Mouse (Mus musculus) midbrain, embryonic 14.5 days (tissue): ENCODE measurements around the gene Muc5b. TPM values are rescaled to one million over a fixed set of nuclear protein-coding genes. Genes with fewer than 3 reads are reported as not detected.

Experiments used
- ATAC-seq: fragments of 200-750 bp; cut with Nextera tagmentation; 2 replicates; pipeline ENCODE4 v1.8.0; 2017; ENCODE audit warnings: moderate number of reproducible peaks, moderate library complexity; ENCODE audit not compliant: low FRiP score, low TSS enrichment
- DNase-seq: peaks from one replicate; pipeline ENCODE4 v3.0.0-alpha.2; 2015
- H3K27ac ChIP-seq: fragments of 300-500 bp; sonication (generic); replicated peaks from 2 replicates; pipeline ENCODE4 v1.5.1; 2014; ENCODE audit warnings: mild to moderate bottlenecking, low read depth, low read length, moderate library complexity
- H3K27me3 ChIP-seq: fragments of 300-500 bp; sonication (generic); 2 replicates; pipeline ENCODE4 v1.6.1; 2014; ENCODE audit warnings: low read length, control low read depth, mixed read lengths; ENCODE audit not compliant: control insufficient read depth, insufficient read depth
- H3K36me3 ChIP-seq: fragments of 300-500 bp; sonication (generic); 2 replicates; pipeline ENCODE4 v1.6.1; 2014; ENCODE audit warnings: low read length, control low read depth; ENCODE audit not compliant: control insufficient read depth, insufficient read depth
- H3K4me1 ChIP-seq: fragments of 300-500 bp; sonication (generic); 2 replicates; pipeline ENCODE4 v1.6.1; 2014; ENCODE audit warnings: mild to moderate bottlenecking, antibody characterized with exemption, low read length, control low read depth; ENCODE audit not compliant: control insufficient read depth, insufficient read depth
- H3K4me2 ChIP-seq: fragments of 300-500 bp; sonication (generic); 2 replicates; pipeline ENCODE4 v1.6.1; 2014; ENCODE audit warnings: mild to moderate bottlenecking, low read length, moderate library complexity
- H3K4me3 ChIP-seq: fragments of 300-500 bp; sonication (generic); replicated peaks from 2 replicates; pipeline ENCODE4 v1.5.1; 2014; ENCODE audit warnings: low read depth, low read length
- H3K9ac ChIP-seq: fragments of 300-500 bp; sonication (generic); replicated peaks from 2 replicates; pipeline ENCODE4 v1.6.1; 2014; ENCODE audit warnings: mild to moderate bottlenecking, low read length, moderate library complexity
- H3K9me3 ChIP-seq: fragments of 300-500 bp; sonication (generic); 2 replicates; pipeline ENCODE4 v1.6.1; 2016; ENCODE audit warnings: low read length, control low read depth, mixed read lengths; ENCODE audit not compliant: control insufficient read depth
- WGBS: fragments of 180-500 bp; shearing (Covaris S2); extraction: QIAGEN DNeasy Blood & Tissue Kit; methylation state at CpG from one replicate; pipeline ENCODE4 v1.1.7; 2014; 5-methylcytosine and 5-hydroxymethylcytosine counted together
- polyA plus RNA-seq: library from polyadenylated mRNA; unstranded; fragments of >200 nt; fragmentation: Nextera tagmentation; extraction: Ambion mirVana; gene quantifications from 2 replicates; pipeline ENCODE4 v1.2.1, GENCODE M21; 2014

The Muc5b gene
- polyA plus RNA-seq, 1 experiment from 2014 or later = 0.03 TPM

DNA sequence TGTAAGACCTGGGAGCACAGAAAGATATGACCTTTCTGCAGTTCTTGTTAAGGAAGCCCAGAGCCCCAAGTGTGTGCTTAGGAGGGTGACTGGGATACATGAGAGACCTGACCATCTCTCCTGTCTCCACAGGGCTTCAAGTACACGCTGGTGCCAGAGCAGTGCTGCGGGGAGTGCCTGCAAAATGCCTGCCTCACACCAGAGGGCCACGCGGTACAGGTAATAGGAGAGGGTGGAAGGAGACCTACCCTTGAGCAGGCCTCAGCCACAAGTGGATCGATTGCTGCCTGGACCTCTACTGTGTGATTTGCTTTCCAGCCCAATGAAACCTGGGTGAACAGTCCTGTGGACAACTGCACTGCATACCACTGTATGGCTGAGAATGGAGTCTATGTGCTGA, 31.7 kb downstream of the Muc5b start:
- Histone ChIP-seq H3K27ac (no peak overlapping the region), H3K4me2 (no peak overlapping the region), H3K4me3 (no peak overlapping the region), H3K4me1 (no peaks in the 10 kb centered on the region), H3K9ac (no peak overlapping the region), H3K36me3 (peaks cover 33% of the 10 kb centered on the region), H3K9me3 (no peaks in the 10 kb centered on the region), H3K27me3 (no peaks in the 10 kb centered on the region)
- DNase-seq = peak; percentile 4
- ATAC-seq = no peak
- WGBS = 81% methylated on average over 5 of the region's 5 CpGs

GRCm38 (mm10) chr7:141874891-141875290, 36.0 kb downstream of the Muc5b start:
- H3K4me1 ChIP-seq = no peaks in the 10 kb centered on the region
- no peaks in the 10 kb centered on the region for H3K27me3 ChIP-seq
- ATAC-seq (no peak), DNase-seq (no peak)
- no peak overlapping the region for H3K4me2 ChIP-seq
- H3K27ac ChIP-seq = no peak overlapping the region
- peaks cover 51% of the 10 kb centered on the region for H3K36me3 ChIP-seq
- H3K4me3 ChIP-seq = no peak overlapping the region
- WGBS = 94% methylated on average over 5 of the region's 5 CpGs
- no peaks in the 10 kb centered on the region for H3K9me3 ChIP-seq
- no peak overlapping the region for H3K9ac ChIP-seq

DNA sequence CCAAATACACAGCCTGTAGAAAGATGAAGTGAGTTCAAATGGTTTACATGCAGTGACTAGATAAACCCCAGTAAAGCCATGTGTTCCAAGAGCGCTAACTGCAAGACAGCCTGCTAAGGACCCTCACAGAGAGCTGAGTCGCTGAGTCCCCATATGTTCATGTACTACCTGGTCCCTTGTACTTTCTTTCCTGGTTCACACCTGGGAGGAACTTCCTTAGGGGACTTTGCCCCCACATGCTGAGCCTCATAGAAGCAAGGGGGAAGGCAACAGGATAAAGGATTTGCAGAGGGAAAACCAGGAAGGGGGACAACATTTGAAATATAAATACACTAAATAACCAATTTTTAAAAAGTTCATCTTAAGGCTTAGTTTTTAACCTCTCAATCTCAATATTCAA, 39.9 kb downstream of the Muc5b start:
- H3K36me3 ChIP-seq = peaks cover 66% of the 10 kb centered on the region
- no peaks in the 10 kb centered on the region for H3K27me3 ChIP-seq
- no peaks in the 10 kb centered on the region for H3K9me3 ChIP-seq
- H3K4me2 ChIP-seq = no peak overlapping the region
- no peak overlapping the region for H3K9ac ChIP-seq
- 94% methylated on average over 2 of the region's 2 CpGs for WGBS
- ATAC-seq (no peak), DNase-seq (no peak)
- no peak overlapping the region for H3K27ac ChIP-seq
- H3K4me3 ChIP-seq = no peak overlapping the region
- no peaks in the 10 kb centered on the region for H3K4me1 ChIP-seq

DNA sequence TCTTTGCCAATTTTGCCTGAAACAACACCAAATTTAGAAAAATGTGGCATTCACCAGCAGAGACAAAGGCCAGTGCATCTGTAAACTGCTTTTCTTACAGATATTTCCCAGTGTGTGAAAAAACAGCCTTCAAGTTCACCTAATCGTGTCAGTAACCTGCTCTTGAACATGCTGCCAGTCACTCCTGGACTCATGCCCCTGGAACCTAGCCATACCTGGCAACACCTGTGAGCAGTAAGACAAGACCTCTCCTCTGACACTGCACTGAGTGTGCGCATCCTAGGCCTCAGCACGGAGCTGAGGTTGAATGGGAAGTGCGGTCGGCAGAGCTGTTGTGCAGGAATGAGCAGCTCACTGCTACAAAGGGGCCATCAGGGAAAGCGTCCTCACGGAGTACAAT, 53.3 kb downstream of the Muc5b start:
- DNase-seq (no peak), ATAC-seq (no peak)
- H3K36me3 ChIP-seq = peaks cover 62% of the 10 kb centered on the region
- H3K4me2 ChIP-seq = no peak overlapping the region
- H3K9ac ChIP-seq = no peak overlapping the region
- no peaks in the 10 kb centered on the region for H3K27me3 ChIP-seq
- 0 out of 2 replicates have a peak, but pooled peaks cover 4% of the 10 kb centered on the region for H3K4me1 ChIP-seq
- H3K9me3 ChIP-seq = no peaks in the 10 kb centered on the region
- no peak overlapping the region for H3K27ac ChIP-seq
- WGBS = 96% methylated on average over 7 of the region's 7 CpGs
- no peak overlapping the region for H3K4me3 ChIP-seq

DNA sequence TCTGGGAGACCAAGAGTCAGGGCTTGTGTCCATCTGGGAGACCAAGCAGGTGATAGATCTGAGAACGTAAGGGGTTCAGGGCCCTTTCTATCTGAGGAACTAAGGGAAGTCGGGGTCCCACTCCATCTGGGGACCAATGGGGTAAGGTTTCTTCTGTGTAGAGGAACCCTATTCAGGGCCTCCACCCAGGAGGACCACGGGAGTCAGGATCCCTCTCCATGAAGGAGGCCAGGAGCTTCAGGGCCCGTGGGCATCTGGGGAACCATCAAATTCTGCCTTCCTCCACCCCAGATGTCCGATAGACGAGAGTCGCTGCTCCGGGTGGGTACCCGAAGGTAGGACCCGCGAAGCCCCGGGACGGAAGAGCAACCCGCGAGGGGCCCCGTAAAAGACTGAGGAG, 63.0 kb downstream of the Muc5b start:
- Histone ChIP-seq H3K27me3 (peaks cover 4% of the 10 kb centered on the region), H3K9me3 (no peaks in the 10 kb centered on the region), H3K4me1 (peaks cover 26% of the 10 kb centered on the region), H3K4me2 (peak overlapping the region; percentile 65), H3K4me3 (peak overlapping the region; percentile 88), H3K36me3 (no peaks in the 10 kb centered on the region), H3K9ac (peak overlapping the region; percentile 87), H3K27ac (peak overlapping the region; percentile 80)
- no peak; the same call in none of the 2 replicates for ATAC-seq
- under 1% methylated on average over 16 of the region's 16 CpGs for WGBS
- DNase-seq = no peak

DNA sequence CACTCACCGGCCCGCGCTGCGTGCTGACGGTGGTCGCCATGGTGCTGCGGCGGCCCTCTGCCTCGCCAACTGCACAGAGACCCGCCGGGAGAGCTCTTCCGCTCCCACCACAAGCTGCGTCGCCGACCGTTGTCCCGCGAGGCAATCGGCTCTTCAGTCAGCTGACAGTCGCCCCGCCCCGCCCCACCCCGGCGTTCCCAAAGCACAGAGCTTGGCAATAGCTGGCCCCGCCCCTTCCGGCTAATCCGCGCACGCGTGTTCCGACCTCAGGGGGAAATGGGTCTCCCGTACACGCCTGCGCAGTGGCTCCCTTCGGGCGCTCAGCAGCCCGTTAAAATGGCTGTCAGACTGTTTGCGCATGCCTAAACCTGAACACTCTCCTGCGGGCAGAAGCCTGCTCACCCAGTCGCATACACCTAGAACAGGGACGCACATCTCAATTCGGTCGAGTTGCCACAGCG, 63.4 kb downstream of the Muc5b start:
- no peaks in the 10 kb centered on the region for H3K9me3 ChIP-seq
- peak; percentile 100 for DNase-seq
- WGBS = under 1% methylated on average over 44 of the region's 44 CpGs
- H3K4me3 ChIP-seq = peak overlapping the region; percentile 88
- peaks cover 23% of the 10 kb centered on the region for H3K4me1 ChIP-seq
- no peaks in the 10 kb centered on the region for H3K36me3 ChIP-seq
- ATAC-seq = peak; percentile 96
- H3K27ac ChIP-seq = peak overlapping the region; percentile 80
- H3K27me3 ChIP-seq = peaks cover 4% of the 10 kb centered on the region
- H3K4me2 ChIP-seq = peak overlapping the region; percentile 65
- peak overlapping the region; percentile 87 for H3K9ac ChIP-seq

GRCm38 (mm10) chr7:141902791-141903190, 63.9 kb downstream of the Muc5b start:
- 62% methylated on average over 4 of the region's 4 CpGs for WGBS
- peaks cover 23% of the 10 kb centered on the region for H3K4me1 ChIP-seq
- no peak for ATAC-seq

DNA sequence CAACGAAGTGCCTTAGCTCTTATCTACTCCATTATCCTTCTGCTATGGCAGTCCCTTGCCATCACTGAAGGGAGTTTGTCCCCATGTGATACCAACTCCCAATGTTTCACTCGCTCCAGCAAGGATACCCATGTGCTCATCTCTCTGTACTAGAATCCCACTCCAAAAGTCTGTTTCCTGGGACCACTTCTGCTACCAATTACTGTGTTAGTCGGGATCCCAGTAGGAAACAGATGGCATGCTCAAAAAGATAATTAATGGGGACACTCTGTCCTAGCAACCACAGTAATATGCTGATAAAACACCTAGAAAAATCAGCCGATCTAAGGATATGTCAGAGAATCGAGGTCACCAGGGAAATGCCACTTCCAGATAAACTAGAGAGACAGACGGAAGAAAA, 69.7 kb downstream of the Muc5b start:
- no peaks in the 10 kb centered on the region for H3K36me3 ChIP-seq
- ATAC-seq (no peak), DNase-seq (no peak)
- no peaks in the 10 kb centered on the region for H3K9me3 ChIP-seq
- no peak overlapping the region for H3K9ac ChIP-seq
- H3K27ac ChIP-seq = no peak overlapping the region
- WGBS = 75% methylated on average over 6 of the region's 6 CpGs
- H3K4me3 ChIP-seq = no peak overlapping the region
- no peak overlapping the region for H3K4me2 ChIP-seq
- peaks cover 11% of the 10 kb centered on the region for H3K27me3 ChIP-seq
- peaks cover 10% of the 10 kb centered on the region for H3K4me1 ChIP-seq

More at GRCm38 (mm10) chr7:141902791-141903190, 63.9 kb downstream of the Muc5b start:
- no peak for DNase-seq
- Histone ChIP-seq H3K27ac (peak overlapping the region; percentile 79), H3K9me3 (no peaks in the 10 kb centered on the region), H3K9ac (peak overlapping the region; percentile 51), H3K27me3 (peaks cover 4% of the 10 kb centered on the region), H3K4me3 (peak overlapping the region; percentile 88), H3K36me3 (no peaks in the 10 kb centered on the region), H3K4me2 (peak overlapping the region; percentile 65)

GRCm38 (mm10) chr7:141911305-141911704, 72.4 kb downstream of the Muc5b start:
- no peak overlapping the region for H3K27ac ChIP-seq
- H3K27me3 ChIP-seq = peaks cover 8% of the 10 kb centered on the region; the same call in 1 of the 2 replicates
- no peaks in the 10 kb centered on the region for H3K36me3 ChIP-seq
- H3K4me2 ChIP-seq = no peak overlapping the region
- no peak for DNase-seq
- H3K4me3 ChIP-seq = no peak overlapping the region
- H3K9ac ChIP-seq = no peak overlapping the region
- H3K9me3 ChIP-seq = no peaks in the 10 kb centered on the region
- H3K4me1 ChIP-seq = peaks cover 10% of the 10 kb centered on the region
- 75% methylated on average over 3 of the region's 3 CpGs for WGBS
- no peak for ATAC-seq
